Mouse (Mus musculus) adrenal gland, postnatal 4 days (tissue): ENCODE results near the gene Ssx2ip. TPM values are rescaled to one million over a fixed set of nuclear protein-coding genes. Genes with fewer than 3 reads are reported as not detected.

Source experiments
- microRNA-seq: library from miRNA; unstranded; fragments of <30 nt; microRNA quantifications from one replicate; pipeline ENCODE4 v1.2.0, GENCODE M21; 2021
- total RNA-seq, 2 experiments: library from RNA; stranded (reverse); gene quantifications; 2 replicates each; pipeline ENCODE4 v1.2.3; 2021

Gene Ssx2ip
- total RNA-seq, 2 experiments from 2014 or later = 15.5 to 19.5 TPM

Small RNA genes within 50 kb of the gene (microRNA-seq; reads per million reads assigned to microRNA genes)
- not detected for gene Gm22901

Other genes with a start within 250 kb of the Ssx2ip start
- 1 to 10 TPM in 1 of 2 experiments, under 1 TPM in 1; 0.51 to 1.5 TPM for gene Lpar3, start 183.7 kb upstream of the Ssx2ip start, total RNA-seq
- 10 to 100 TPM; 16.9 to 21.7 TPM for gene Ctbs, start 45.2 kb downstream of the Ssx2ip start, total RNA-seq
- gene Spata1, start 95.1 kb downstream of the Ssx2ip start, total RNA-seq = 1 to 10 TPM; 4.3 TPM
- gene Gng5, start 95.2 kb downstream of the Ssx2ip start, total RNA-seq = 100 to 1,000 TPM; 218 to 228 TPM
- gene Rpf1, start 116.8 kb downstream of the Ssx2ip start, total RNA-seq = 10 to 100 TPM; 39.8 to 40.4 TPM
- 10 to 100 TPM in 1 of 2 experiments, under 1 TPM in 1; 0.76 to 23.6 TPM for gene Uox, start 165.8 kb downstream of the Ssx2ip start, total RNA-seq
- under 1 TPM in 1 of 2 experiments, not detected in 1; 0.54 TPM for gene Dnase2b, start 211.0 kb downstream of the Ssx2ip start, total RNA-seq
- gene 4930503B20Rik, start 246.7 kb downstream of the Ssx2ip start, total RNA-seq = not detected